Mouse (Mus musculus): ENCODE results near the gene Snapc5. TPM values are rescaled to one million over a fixed set of nuclear protein-coding genes. Genes with fewer than 3 reads are reported as not detected.
A peak's percentile ranks its signal among the peaks of the same experiment; 100 is the strongest.
"Not testable (repeated sequence)": the region's sequence is repeated elsewhere in the genome, so short reads cannot be mapped to it uniquely, and the experiment has no call there.

Gene Snapc5
- 10 to 100 TPM; 22.8 to 23.2 TPM for total RNA-seq (2021)
- polyA plus RNA-seq (2012; rRNA removed) = 12.1 and 15.8 TPM in 2 replicates
- long read RNA-seq, transcript Snapc5-201 (3 exons, 1,228 nt) = major isoform, 18 of 19 reads
- long read RNA-seq, partial matches to known transcripts = 0 of 19 reads
- long read RNA-seq, other reads (novel, unspliced or antisense) = 1 of 19 reads

DNA sequence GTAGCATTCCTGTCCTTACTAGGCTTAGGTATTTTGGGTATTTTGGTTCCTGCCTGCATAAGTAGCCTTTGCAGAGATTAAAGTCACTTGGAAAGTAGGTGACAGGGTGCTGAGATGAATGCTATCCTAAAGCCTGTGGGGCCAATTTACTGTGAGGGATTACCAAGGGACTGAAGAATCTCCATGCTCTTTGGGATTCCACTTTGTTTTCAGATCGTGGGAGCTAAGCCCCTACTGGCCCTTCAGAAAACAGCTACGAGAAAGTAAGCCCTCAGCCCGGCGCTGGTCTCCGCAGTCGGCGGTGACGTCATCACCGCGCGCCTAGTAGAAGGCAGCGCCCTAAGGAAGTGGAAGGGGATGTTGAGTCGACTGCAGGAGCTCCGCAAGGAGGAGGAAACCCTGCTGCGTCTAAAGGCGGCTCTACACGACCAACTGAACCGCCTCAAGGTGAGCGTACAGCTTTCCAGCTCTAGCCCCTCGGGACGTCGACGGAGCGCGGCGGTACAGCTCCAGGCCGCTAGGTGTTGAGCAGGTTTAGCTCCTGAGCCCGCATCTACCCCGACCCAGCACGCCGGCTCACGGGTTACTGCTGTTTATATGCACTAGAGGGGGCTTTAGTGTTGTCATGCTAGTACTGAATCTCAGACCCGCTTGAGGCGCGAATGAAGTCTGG lies at the start of gene Snapc5:
Gene Snapc5, plus strand, starts transcription at position 301 of the 673 bp plus-strand sequence.
- TF ChIP-seq EP300 (IDR thresholded peaks at IDR 0.05; ENCODE audit: insufficient read depth, low read depth, low read length) = peak; percentile 63; the same call in 1 of the 2 replicates
- TF ChIP-seq CTCF (IDR thresholded peaks at IDR 0.05) = peak; percentile 68
- TF ChIP-seq POLR2A (IDR thresholded peaks at IDR 0.05; ENCODE audit: insufficient read depth, low read depth, low read length) = peak; percentile 89

DNA sequence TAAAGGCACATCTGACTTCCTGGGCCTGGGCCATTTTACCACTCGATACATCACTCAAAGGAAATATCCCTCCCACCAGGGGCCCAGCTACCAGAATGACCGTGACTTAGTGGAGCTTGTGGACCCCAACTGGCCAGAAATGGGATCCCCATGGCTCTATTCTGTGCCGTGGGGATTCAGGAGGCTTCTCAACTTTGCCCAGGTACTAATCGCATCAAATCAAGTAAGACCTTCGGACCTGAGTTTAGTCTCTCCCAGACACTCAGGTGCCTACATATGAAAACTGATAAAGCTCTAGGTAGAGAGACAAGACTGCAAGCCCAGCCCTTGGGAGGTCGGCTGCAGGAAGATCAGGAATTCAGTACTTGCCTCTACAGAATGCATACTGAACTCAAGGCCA lies 47.5 kb upstream of the Snapc5 start:
- intact Hi-C loops (cut with DNase I) = no loop called here
- Histone ChIP-seq H3K27ac (no peak overlapping the region), H3K9ac (ENCODE audit: low read depth, low read length) (no peak overlapping the region), H3K36me3 (ENCODE audit: control insufficient read depth, insufficient read depth, low read length) (no peaks in the 10 kb centered on the region), H3K79me2 (replicated peaks; ENCODE audit: control insufficient read depth, insufficient read depth, low read length) (no peaks in the 10 kb centered on the region), H3K4me3 (no peak overlapping the region), H3K4me1 (ENCODE audit: control insufficient read depth, insufficient read depth, low read length) (no peaks in the 10 kb centered on the region), H3K27me3 (ENCODE audit: control insufficient read depth, insufficient read depth, low read length) (no peaks in the 10 kb centered on the region)
- WGBS = 85% methylated on average over 6 of the region's 6 CpGs
- TF ChIP-seq EP300 (IDR thresholded peaks at IDR 0.05; ENCODE audit: insufficient read depth, low read depth, low read length) (no peak), POLR2A (IDR thresholded peaks at IDR 0.05; ENCODE audit: insufficient read depth, low read depth, low read length) (no peak), CTCF (IDR thresholded peaks at IDR 0.05) (no peak)
- no peak for DNase-seq

More for the DNA sequence above, at the start of gene Snapc5:
- 1% methylated on average over 35 of the region's 35 CpGs for WGBS
- Histone ChIP-seq H3K36me3 (ENCODE audit: control insufficient read depth, insufficient read depth, low read length) (peaks cover 17% of the 10 kb centered on the region), H3K4me1 (ENCODE audit: control insufficient read depth, insufficient read depth, low read length) (peaks cover 4% of the 10 kb centered on the region), H3K27me3 (ENCODE audit: control insufficient read depth, insufficient read depth, low read length) (no peaks in the 10 kb centered on the region), H3K79me2 (replicated peaks; ENCODE audit: control insufficient read depth, insufficient read depth, low read length) (no peaks in the 10 kb centered on the region; the same call in 1 of the 2 replicates), H3K4me3 (peak within 1 kb of the TSS; percentile 84), H3K9ac (ENCODE audit: low read depth, low read length) (peak within 1 kb of the TSS; percentile 91), H3K27ac (peak within 1 kb of the TSS; percentile 85)
- intact Hi-C loops (cut with DNase I) = loop anchor here (1.0 kb wide), 1 partner anchor 74 kb away; the partner anchor contains the start of gene Map2k1
- DNase-seq = peak; percentile 91 to 93

- H3K4me1 ChIP-seq (ENCODE audit: control insufficient read depth, insufficient read depth, low read length); H3K9ac ChIP-seq (ENCODE audit: low read depth, low read length); H3K79me2 ChIP-seq (replicated peaks; ENCODE audit: control insufficient read depth, insufficient read depth, low read length); H3K27ac ChIP-seq; H3K27me3 ChIP-seq (ENCODE audit: control insufficient read depth, insufficient read depth, low read length); H3K36me3 ChIP-seq (ENCODE audit: control insufficient read depth, insufficient read depth, low read length); H3K4me3 ChIP-seq: not testable (repeated sequence)
- intact Hi-C loops (cut with DNase I) = loop anchor here (2.0 kb wide), 1 partner anchor 134 kb away; no protein-coding TSS in a partner anchor
- peak; percentile 24 to 62 for DNase-seq
- 4% methylated on average over 6 of the region's 6 CpGs for WGBS
Measured at GRCm38 (mm10) chr9:64138896-64139295, 40.2 kb upstream of the Snapc5 start.

- Histone ChIP-seq H3K9ac (ENCODE audit: low read depth, low read length) (no peak overlapping the region), H3K27me3 (ENCODE audit: control insufficient read depth, insufficient read depth, low read length) (no peaks in the 10 kb centered on the region), H3K27ac (no peak overlapping the region), H3K4me1 (ENCODE audit: control insufficient read depth, insufficient read depth, low read length) (no peaks in the 10 kb centered on the region), H3K79me2 (replicated peaks; ENCODE audit: control insufficient read depth, insufficient read depth, low read length) (no peaks in the 10 kb centered on the region), H3K4me3 (no peak overlapping the region), H3K36me3 (ENCODE audit: control insufficient read depth, insufficient read depth, low read length) (no peaks in the 10 kb centered on the region)
- intact Hi-C loops (cut with DNase I) = loop anchor here (2.0 kb wide), 1 partner anchor 133 kb away; no protein-coding TSS in a partner anchor
- WGBS = 90% methylated on average over 9 of the region's 9 CpGs
- no peak for DNase-seq
- TF ChIP-seq POLR2A (IDR thresholded peaks at IDR 0.05; ENCODE audit: insufficient read depth, low read depth, low read length) = no peak
- no peak for TF ChIP-seq EP300 (IDR thresholded peaks at IDR 0.05; ENCODE audit: insufficient read depth, low read depth, low read length)
- TF ChIP-seq CTCF (IDR thresholded peaks at IDR 0.05) = no peak
Measured at GRCm38 (mm10) chr9:64139879-64140278, 39.2 kb upstream of the Snapc5 start.

DNA sequence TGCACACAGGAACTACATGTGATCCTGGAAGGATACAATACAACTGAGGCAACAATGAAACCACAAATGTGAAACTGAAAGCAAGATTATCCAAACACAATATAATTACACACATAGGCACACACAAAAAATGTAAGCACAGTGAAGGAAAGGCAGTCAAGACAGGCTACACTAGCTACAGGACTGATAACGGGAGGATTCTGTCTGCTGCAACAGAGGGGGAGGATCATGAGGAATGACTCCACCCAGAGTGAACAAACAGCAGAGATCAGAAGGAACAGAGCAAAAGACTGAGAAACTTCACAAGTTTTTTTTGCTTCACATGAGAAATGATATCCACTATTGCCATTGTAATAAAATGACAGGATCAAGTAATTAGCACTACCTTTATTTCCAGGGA lies 22.4 kb upstream of the Snapc5 start:
- intact Hi-C loops (cut with DNase I) = no loop called here
- Histone ChIP-seq H3K4me3 (no peak overlapping the region), H3K27me3 (ENCODE audit: control insufficient read depth, insufficient read depth, low read length) (no peaks in the 10 kb centered on the region), H3K4me1 (ENCODE audit: control insufficient read depth, insufficient read depth, low read length) (no peaks in the 10 kb centered on the region), H3K36me3 (ENCODE audit: control insufficient read depth, insufficient read depth, low read length) (no peaks in the 10 kb centered on the region), H3K79me2 (replicated peaks; ENCODE audit: control insufficient read depth, insufficient read depth, low read length) (no peaks in the 10 kb centered on the region), H3K9ac (ENCODE audit: low read depth, low read length) (no peak overlapping the region), H3K27ac (no peak overlapping the region)
- no peak for DNase-seq
- TF ChIP-seq EP300 (IDR thresholded peaks at IDR 0.05; ENCODE audit: insufficient read depth, low read depth, low read length) (no peak), POLR2A (IDR thresholded peaks at IDR 0.05; ENCODE audit: insufficient read depth, low read depth, low read length) (no peak), CTCF (IDR thresholded peaks at IDR 0.05) (no peak)
- 69% methylated on average over 1 of the region's 1 CpGs for WGBS

GRCm38 (mm10) chr9:64160471-64160870 lies 18.6 kb upstream of the Snapc5 start:
- H3K9ac ChIP-seq (ENCODE audit: low read depth, low read length) = no peak overlapping the region
- WGBS = 90% methylated on average over 5 of the region's 5 CpGs
- H3K27ac ChIP-seq = no peak overlapping the region
- intact Hi-C loops (cut with DNase I) = no loop called here
- no peak for TF ChIP-seq EP300 (IDR thresholded peaks at IDR 0.05; ENCODE audit: insufficient read depth, low read depth, low read length)
- H3K79me2 ChIP-seq (replicated peaks; ENCODE audit: control insufficient read depth, insufficient read depth, low read length) = no peaks in the 10 kb centered on the region
- no peak for DNase-seq
- no peaks in the 10 kb centered on the region for H3K4me1 ChIP-seq (ENCODE audit: control insufficient read depth, insufficient read depth, low read length)
- no peak overlapping the region for H3K4me3 ChIP-seq
- no peaks in the 10 kb centered on the region for H3K27me3 ChIP-seq (ENCODE audit: control insufficient read depth, insufficient read depth, low read length)
- H3K36me3 ChIP-seq (ENCODE audit: control insufficient read depth, insufficient read depth, low read length) = no peaks in the 10 kb centered on the region

- intact Hi-C loops (cut with DNase I); H3K27me3 ChIP-seq (ENCODE audit: control insufficient read depth, insufficient read depth, low read length); H3K27ac ChIP-seq; H3K79me2 ChIP-seq (replicated peaks; ENCODE audit: control insufficient read depth, insufficient read depth, low read length); H3K9ac ChIP-seq (ENCODE audit: low read depth, low read length); H3K4me3 ChIP-seq; H3K36me3 ChIP-seq (ENCODE audit: control insufficient read depth, insufficient read depth, low read length); H3K4me1 ChIP-seq (ENCODE audit: control insufficient read depth, insufficient read depth, low read length); DNase-seq: not testable (repeated sequence)
- 86% methylated on average over 3 of the region's 3 CpGs for WGBS
Measured at GRCm38 (mm10) chr9:64169967-64170366, 9.1 kb upstream of the Snapc5 start.

Measured in heart, adult 2 months (tissue).